Mouse (Mus musculus): Measurements from ENCODE around the gene Mki67.

DNA sequence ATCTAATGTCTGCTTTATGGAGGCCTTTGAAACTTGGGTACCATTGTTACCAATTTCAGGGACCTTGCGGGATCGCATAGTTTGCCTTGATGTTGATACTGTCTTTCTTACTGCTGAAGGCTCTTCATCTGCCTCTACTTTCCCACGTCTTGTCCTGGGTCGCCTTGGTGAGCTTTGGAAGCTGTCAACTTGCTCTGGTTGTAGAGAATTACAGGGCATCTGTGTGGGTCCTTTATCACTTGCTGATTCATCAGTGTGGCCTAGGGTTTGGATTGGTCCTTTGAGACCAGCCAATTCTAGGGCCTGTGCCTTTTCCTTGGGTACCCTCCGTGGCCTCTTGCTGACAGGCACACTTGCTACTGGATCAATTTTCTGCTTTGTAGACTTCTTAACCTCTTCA lies 21.4 kb downstream of the Mki67 start:
- TF ChIP-seq CTCF (IDR thresholded peaks at IDR 0.05; ENCODE audit: control insufficient read depth, insufficient read depth, insufficient replicate concordance, low read depth, low read length) (no peak), POLR2A (IDR thresholded peaks at IDR 0.05; ENCODE audit: control insufficient read depth, low read depth, low read length) (no peak)

Measured in testis, adult 2 months (tissue).